Mouse (Mus musculus) bone marrow macrophage, adult 2 months (primary cell): ENCODE measurements around the gene Pcdh7.

ENCODE experiments used
- CTCF ChIP-seq: IDR thresholded peaks from 2 replicates; pipeline ENCODE4 v1.5.1; 2012; ENCODE audit warnings: low read depth, mild to moderate bottlenecking, low read length, moderate library complexity
- POLR2A ChIP-seq: IDR thresholded peaks from 2 replicates; pipeline ENCODE4 v1.6.1; 2012; ENCODE audit warnings: mild to moderate bottlenecking, low read depth, low read length, borderline replicate concordance

- TF ChIP-seq CTCF (no peak), POLR2A (no peak)
These were observed 241.6 kb downstream of the Pcdh7 start for GRCm38 (mm10) chr5:57959317-57959716.
